Mouse (Mus musculus) frontal cortex, adult 2 months (tissue): ENCODE data around the gene Srd5a1. TPM values are rescaled to one million over a fixed set of nuclear protein-coding genes. Genes with fewer than 3 reads are reported as not detected.
A peak's percentile ranks its signal among the peaks of the same experiment; 100 is the strongest.
"Not testable (repeated sequence)": the region's sequence is repeated elsewhere in the genome, so short reads cannot be mapped to it uniquely, and the experiment has no call there.

ENCODE experiments used
- DNase-seq, 2 experiments: peaks; one replicate each; pipeline ENCODE4 v3.0.0; 2022; ENCODE audit warnings: low spot score in 1 of 2; ENCODE audit errors: extremely low spot score in 1 of 2
- polyA plus RNA-seq: library from polyadenylated mRNA; depleted of rRNA; stranded (reverse); fragments of >200 nt; gene quantifications from 2 replicates; pipeline ENCODE4 v1.2.3, GENCODE M21; 2012

Gene Srd5a1
- polyA plus RNA-seq, 1 experiment = 11.9 TPM

- no peak for DNase-seq
Measured at GRCm38 (mm10) chr13:69577181-69577834, 33.9 kb downstream of the Srd5a1 start.

GRCm38 (mm10) chr13:69576676-69577075 lies 34.6 kb downstream of the Srd5a1 start:
- DNase-seq = peak in 1 of 2 experiments; percentile 19

GRCm38 (mm10) chr13:69572594-69572993 lies 38.6 kb downstream of the Srd5a1 start:
- DNase-seq = no peak

DNA sequence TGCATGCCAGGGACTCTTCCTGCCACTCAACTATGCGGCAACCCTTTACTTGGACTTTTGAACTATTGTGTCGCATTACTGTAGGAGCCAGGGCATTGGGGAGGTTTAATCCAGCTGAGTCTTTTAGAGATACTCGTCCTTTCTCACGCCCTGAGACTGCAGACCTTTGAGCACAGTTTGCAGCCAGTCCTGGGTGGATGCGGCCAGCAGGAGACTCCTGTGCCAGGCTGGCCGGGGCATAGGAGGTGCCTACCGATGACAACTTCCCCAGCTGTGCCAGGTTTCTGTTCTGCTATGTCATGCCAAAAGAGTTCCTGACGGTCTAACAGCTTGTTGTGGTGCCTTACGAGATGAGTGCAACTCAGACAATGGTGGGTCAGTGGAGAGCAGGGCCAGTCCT lies 42.0 kb downstream of the Srd5a1 start:
- no peak for DNase-seq

GRCm38 (mm10) chr13:69565401-69565800 lies 45.8 kb downstream of the Srd5a1 start:
- not testable (repeated sequence) for DNase-seq

DNA sequence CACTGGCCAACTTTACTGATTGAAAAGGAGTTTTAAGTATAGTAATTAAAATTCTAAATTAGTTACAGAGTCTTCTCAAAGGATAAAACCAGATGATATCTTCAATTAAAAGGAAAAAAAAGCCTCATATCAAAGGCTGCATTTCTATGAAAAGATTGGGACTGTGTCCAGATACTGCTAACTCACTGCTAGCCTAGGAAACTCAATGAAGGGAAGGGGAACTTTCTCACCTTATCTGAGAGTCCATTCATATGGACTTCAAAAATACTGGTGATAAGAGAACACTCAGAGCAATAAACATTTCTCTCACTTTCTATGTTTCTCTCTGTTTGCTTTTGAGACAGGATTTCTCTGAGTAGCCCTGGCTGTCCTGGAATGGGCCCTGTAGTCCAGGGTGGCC lies 46.7 kb downstream of the Srd5a1 start:
- no peak for DNase-seq

DNA sequence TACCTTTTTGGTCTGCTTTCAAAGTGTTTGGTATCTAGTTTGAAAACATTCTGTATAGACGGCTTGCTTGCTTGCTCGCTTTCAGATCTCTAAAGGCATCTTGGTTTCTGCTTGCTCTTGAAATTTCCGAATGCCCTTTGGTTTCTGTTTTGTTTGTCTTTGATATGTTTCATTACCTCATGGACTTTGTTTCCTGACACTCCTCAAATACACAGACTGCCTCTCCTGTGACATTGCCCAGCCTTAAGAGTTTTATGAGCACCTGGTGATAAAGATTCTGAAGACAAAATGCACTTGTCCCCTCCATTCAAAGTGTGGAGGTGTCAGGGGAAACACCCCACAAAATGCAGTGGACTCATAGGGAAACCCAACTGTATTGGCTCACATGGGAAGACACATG lies 47.3 kb downstream of the Srd5a1 start:
- no peak for DNase-seq

DNA sequence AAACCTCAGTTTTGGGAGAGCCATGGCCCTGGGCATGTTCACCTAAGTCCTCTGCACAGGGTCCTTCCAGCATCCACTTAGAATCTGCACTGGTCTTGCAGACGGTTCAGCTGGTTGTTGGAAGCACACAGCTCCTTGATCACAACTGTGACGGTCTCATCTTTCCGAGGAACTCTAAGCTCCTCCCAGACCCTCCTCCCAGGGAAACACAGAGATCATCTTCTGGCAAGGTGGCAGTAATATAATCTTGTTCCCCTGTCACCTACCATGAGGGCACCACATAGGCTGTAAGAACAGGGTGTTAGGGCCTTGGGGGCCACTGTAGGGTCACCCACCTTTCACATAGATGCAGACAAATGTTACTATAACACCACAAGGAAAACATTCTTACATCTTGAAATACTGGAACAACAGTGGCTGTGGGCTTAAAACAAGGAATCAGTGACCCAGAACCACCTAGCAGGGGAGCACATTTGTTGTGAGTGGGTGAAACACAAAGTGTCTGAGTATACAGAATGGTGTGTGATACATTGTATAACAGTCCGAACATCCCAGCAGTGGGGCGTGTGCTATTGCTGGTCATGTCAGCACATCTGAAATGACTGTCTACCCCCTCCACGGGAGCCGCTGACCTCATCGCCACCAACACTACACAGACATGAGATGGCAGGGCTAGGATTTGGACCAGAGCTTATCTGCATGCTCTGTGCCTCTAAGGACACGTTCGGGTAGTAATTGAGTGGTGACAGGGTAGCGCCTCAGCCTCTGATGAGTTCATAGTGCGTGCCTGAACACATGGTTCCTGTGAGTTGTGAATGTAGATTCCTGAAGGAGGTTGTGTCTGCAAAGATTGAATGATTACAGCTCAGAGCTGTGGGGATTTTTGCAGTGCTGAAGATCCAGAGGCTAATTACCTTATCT lies 48.3 kb downstream of the Srd5a1 start:
- DNase-seq = no peak

- DNase-seq = peak in 1 of 2 experiments; percentile 35
Measured at GRCm38 (mm10) chr13:69562004-69562403, 49.2 kb downstream of the Srd5a1 start.

DNA sequence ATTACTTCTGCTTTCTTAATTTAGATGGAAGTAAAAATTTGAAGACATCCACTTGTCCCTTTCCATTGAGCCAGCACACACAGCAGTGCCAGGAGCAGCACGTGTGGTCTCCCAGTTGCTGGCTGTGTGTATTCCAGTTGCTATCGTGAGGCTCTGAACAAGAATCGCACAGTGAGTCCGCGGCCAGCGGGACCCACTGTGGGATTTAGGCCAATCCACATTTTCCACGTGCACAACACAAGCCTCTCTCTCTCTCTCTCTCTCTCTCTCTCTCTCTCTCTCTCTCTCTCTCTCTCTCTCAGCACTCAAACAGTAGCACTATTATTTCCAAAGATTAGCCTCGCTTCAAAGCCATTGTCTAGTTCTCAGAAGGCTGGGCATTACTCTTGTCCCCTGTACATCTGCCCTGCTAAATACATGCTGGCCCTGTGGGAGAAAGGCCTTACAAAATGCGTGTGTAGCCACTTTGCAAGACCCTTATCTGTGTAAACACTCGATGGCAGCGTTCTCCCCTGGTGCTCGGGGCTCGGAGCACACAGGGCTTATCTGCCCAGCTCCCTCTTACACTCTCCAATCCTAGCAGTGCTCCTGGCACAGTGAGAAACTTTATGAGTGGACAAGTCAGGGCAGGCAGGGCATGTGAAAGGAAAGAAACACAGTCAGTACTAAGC lies 51.8 kb downstream of the Srd5a1 start:
- DNase-seq = no peak

- DNase-seq = no peak
Measured at GRCm38 (mm10) chr13:69558098-69558660, 53.1 kb downstream of the Srd5a1 start.

GRCm38 (mm10) chr13:69556728-69557127 lies 54.5 kb downstream of the Srd5a1 start:
- no peak for DNase-seq

DNA sequence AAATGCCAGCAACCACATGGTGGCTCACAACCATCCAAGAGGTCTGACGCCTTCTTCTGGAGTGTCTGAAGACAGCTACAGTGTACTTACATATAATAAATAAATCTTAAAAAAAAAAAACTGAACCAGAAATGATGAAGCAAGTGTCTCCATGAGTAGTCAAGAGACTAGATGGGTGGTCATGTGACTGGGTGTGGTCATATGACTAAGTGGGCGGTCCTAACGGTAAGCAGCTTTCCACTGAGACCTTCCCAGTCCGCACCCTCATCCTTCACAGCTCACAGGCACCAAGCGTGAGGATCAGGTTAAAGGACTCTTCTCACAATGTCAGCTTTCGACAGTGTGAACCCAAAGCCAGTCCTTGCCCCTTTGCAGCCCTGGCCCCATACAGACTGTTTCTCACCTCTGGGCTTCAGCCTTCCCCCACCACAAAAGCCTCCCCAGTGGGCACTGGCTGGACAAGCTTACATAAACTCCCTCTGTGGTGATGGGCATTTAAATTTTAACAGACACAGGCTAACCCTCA lies 55.2 kb downstream of the Srd5a1 start:
- no peak for DNase-seq

DNA sequence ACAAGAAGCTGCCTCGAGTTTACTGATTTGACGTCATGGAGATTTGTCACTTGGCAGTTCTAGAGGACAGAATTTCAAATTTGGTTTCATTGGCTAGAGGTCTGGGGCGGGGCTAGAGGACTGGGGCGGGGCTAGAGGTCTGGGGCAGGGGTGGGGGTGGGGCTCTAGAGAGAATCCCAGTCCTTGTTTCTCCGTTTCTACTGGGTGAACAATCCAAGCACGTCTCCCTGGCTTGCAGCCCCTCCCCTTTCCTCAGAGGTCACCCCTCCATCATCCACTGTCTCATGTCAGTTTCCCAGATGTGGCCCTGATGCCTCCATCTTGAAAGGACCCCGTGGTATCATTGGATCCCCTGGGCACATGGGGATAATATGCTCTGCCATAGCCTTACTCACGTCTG lies 56.2 kb downstream of the Srd5a1 start:
- DNase-seq = no peak

GRCm38 (mm10) chr13:69554255-69554654 lies 57.0 kb downstream of the Srd5a1 start:
- no peak for DNase-seq

GRCm38 (mm10) chr13:69553024-69553423 lies 58.2 kb downstream of the Srd5a1 start:
- no peak for DNase-seq

- no peak for DNase-seq
Measured at GRCm38 (mm10) chr13:69550831-69551230, 60.4 kb downstream of the Srd5a1 start.

- no peak for DNase-seq
Measured at GRCm38 (mm10) chr13:69549980-69550379, 61.3 kb downstream of the Srd5a1 start.

GRCm38 (mm10) chr13:69547488-69548180 lies 63.6 kb downstream of the Srd5a1 start:
- no peak for DNase-seq

DNA sequence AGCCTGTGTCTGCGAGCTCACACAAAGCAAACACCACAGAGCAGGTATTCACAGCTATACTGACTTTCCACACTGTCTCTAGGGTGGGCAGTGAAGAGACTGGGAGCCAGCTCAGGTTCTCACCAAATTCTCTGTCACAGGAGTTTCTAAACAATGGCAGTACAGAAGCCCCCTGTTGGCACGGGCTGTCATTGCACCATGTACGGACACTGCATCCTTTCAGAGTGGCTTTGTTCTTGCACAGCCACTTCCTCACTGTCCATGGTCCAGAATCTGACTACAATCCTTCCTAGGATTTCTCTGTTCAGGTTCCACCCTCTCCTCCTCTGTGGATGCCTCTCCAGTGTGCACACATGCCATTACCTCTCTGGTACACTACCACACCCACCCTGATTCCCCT lies 66.2 kb downstream of the Srd5a1 start:
- DNase-seq = no peak
